Mouse (Mus musculus): Measurements from ENCODE around the gene Ltbp3. TPM values are rescaled to one million over a fixed set of nuclear protein-coding genes. Genes with fewer than 3 reads are reported as not detected.

The Ltbp3 gene
- total RNA-seq, 2 experiments from 2014 or later: 116 to 137 TPM

DNA sequence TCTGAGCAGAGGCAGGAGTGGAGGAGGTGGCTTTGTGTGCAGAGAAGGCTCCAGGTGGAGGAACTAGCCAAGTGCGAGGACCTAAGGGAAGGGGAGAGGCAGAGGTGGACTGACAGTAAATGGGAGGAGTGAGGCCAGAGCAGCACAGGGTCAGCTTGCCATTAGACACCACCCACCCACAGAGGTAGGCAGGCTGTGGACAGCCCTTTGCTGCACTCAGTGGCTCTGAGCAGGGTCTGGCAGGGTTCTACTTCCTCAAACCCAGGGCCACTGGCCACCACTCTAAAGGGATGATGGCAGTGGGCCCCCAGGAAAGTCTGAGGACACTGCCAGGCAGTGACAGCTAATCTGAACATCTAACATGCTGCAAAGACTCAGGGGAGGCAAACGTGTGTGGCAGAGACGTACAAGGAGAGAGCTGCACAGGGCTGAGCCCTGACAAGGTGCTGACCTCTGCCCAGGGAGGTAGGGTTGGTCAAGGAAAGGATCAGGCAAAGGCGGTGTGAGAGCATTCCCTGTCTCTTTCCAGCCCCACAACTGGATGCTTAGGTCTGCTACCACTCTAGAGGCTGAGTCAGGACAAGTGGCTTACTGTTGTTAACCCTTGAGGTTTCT is 16.7 kb upstream of the Ltbp3 start:
- DNase-seq (ENCODE audit: low spot score in 2 of 2): no peak

DNA sequence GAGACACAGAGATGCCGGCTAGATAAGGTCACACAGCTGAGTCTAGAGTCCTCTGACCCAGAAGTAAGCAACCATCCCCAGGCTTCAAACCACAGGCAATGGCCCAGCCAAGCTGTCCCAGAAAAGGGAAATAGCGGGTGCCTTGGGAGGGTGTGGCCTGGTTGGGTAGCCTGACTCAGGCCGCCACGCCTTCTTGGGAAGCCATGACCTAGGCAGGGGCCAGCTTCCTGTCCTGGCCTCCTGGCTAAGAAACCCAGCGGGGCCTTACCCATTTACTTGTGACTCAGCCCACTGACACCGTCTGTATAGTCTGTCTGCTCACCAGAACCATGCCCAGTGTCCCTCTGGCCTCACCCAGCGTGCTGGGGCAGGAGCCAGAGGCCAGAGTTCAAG is 16.2 kb upstream of the Ltbp3 start:
- DNase-seq (ENCODE audit: low spot score in 2 of 2): peak in 1 of 2 experiments; percentile 72

DNA sequence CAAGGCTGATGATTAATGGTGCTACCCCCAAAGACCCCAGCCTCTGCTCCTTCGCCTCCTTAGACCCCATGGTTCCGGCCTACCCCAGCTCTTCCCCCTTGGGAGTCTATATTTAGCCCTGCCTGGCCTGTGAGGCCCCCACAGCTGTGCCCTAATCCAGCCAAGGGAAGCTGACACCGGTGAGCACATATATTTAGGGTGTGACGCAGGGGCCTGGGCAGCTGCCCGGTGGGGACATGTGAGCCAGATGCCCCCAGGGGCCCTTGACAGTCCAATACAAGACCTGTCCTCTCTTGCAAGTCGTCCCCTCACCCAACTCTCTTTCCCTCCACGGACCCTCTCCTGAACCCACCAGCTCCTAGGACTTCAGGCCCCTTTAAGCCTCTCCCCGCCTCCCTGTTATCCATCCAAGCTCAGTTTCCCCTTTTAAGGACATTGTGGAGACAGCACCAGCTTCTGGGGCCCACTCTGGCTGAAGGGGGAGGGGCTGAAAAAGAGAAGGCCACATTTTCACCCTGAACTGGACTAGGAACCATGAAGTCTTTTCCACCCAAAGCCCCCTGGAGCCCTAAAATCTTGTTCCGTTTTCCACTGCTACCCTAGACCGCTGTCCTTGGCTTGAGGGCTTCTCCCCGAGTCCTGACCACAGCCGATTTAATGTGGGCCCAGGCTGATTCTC is 15.5 kb upstream of the Ltbp3 start:
- peak in 1 of 2 experiments; percentile 78 for DNase-seq (ENCODE audit: low spot score in 2 of 2)

DNA sequence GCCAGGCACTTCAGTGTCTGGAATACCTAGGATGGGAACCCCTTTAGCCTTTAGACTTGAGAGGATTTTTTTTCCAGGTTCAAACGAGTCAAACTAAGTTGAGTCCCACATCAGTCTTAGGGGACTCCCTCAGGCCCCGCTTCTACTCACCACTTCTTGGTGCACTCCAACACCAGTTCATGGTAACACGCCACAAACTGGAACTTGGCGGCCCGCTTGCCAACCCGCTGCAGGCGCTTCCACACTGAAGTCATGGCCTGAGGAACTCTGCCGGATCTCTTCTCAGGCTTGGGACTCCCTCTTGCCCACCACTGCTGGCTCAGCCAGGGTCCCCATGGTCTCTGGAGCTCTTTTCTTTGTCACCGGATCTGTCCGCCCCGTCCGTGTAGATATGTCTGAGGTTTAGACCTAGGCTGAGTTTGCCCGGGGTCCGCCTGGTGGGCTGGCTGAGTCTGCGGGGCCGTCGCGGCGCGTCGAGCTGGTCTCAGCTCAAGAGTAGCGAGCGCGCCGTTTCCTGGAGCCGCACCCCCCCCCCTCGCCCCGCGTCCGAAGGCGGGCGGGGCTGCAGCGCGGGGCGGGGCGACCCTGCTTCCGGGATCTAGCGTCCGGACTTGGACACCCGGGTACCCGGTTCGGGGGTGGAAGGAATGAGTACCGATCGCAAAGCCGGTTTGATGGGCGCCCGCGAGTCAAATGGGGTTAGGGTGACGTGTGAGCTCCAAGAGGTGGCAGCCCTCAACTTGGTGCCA is 14.8 kb upstream of the Ltbp3 start, which contains the start of gene Ehbp1l1:
Gene Ehbp1l1, minus strand, starts transcription at position 551 of the 749 bp plus-strand sequence.
- DNase-seq (ENCODE audit: low spot score in 2 of 2): peak; percentile 73 to 88

DNA sequence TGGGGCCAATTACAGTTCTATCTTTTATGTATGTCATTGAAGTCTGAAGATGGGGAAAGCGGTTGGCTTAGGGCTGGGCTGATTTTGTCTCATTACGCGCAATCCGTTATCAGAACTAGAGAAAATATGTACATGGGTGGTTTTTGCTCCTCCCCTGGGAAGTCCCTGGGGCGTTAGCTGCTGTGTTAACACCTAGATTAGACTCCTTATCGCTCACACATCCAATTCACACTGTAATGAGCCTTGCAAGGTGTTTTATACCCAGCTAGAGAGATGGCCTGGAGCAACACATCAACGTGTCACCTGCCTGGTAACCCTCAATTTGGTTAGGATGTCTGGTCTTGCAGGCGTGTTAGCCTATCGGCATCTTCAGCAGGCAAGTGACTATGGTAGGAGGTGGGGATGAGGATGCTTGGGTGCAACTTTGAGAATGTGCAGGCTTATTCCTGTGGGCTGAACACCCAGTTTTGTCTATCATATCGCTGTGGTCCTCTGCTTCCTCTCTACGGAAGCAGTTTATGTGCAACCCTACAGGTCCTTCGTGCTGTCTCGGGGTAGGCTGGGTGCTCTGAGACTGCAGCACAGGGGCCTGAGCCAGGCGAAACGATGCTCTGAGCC is 13.6 kb upstream of the Ltbp3 start:
- DNase-seq (ENCODE audit: low spot score in 2 of 2): no peak

DNA sequence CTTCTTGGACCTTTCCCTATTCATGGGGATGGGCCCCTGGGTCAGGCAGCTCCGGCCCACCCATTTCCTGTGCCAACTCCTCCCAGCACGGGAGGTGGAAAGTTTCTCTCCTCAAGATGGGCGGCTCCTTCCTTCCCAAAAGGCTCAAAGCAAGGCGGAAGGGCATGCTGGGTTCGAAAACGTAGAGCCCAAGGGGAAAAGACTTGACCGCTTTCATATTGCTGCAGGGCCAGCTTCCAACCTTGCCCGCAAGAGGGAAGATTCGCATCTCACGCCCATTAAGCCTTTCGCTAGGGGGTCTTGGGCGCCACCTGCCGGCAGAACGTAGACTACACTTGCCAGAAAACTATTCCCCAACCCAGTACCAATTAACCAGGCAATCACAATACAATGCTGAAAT is 13.0 kb upstream of the Ltbp3 start:
- peak; percentile 88 to 91 for DNase-seq (ENCODE audit: low spot score in 2 of 2)

DNA sequence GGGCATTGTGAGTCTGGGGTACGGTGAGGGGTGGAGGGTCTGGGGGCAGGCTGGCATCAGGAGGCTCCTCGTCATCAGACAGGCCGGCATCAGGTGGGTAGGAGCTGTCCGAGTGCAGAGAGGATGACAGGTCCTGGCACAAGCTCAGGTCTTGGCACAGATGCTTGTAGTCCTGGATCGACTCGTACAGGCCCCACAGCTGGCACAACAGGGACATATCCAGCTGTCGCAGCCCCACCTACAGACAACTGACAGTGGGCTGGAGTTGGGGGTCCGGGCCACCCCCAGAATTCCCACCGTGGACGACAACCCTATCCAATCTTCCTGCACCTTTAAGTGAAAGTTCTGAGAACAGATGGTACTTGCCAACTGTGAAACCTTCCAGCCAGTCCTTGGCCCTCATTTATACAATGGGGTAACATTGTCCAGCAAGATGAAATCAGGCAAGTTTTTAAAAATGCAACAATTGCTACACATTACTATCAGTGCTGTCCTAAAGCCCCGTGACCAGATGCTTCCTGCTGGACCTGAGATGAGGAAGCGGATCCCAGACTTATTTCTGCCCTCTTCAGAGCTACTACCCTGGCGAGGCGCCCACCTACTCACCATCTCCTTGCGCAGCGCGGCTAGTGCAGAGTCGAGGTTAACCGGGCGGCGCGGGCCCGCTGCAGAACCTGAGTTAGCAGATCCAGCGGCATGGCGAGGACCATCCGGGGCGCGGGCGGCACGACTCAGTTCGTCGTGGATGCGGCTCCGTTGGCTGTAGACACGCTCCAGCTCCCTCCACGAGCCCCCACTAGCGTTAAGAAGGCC is 11.9 kb upstream of the Ltbp3 start:
- DNase-seq (ENCODE audit: low spot score in 2 of 2): peak; percentile 69 to 85

DNA sequence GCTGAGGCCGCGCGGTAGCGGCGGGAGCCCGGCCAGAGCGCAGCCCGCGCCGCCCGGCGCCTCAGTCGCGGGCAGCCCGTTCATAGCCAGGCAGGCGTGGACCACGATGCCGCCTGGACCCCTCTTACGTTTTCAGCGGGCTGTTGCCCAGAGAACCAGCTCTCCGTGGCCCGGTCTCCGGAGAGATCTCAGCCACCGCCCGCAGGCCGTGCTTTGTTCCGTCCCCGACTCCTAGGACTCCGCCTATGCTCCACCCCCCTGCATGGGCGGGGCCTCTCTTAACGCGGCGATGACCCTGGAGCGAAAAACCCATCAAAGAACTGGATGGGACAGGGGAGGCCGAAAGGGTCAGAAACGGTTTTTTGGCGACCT is 11.3 kb upstream of the Ltbp3 start, which contains the start of gene Fam89b:
Gene Fam89b, minus strand, starts transcription at position 210 of the 372 bp plus-strand sequence.
- peak; percentile 89 to 93 for DNase-seq (ENCODE audit: low spot score in 2 of 2)

DNA sequence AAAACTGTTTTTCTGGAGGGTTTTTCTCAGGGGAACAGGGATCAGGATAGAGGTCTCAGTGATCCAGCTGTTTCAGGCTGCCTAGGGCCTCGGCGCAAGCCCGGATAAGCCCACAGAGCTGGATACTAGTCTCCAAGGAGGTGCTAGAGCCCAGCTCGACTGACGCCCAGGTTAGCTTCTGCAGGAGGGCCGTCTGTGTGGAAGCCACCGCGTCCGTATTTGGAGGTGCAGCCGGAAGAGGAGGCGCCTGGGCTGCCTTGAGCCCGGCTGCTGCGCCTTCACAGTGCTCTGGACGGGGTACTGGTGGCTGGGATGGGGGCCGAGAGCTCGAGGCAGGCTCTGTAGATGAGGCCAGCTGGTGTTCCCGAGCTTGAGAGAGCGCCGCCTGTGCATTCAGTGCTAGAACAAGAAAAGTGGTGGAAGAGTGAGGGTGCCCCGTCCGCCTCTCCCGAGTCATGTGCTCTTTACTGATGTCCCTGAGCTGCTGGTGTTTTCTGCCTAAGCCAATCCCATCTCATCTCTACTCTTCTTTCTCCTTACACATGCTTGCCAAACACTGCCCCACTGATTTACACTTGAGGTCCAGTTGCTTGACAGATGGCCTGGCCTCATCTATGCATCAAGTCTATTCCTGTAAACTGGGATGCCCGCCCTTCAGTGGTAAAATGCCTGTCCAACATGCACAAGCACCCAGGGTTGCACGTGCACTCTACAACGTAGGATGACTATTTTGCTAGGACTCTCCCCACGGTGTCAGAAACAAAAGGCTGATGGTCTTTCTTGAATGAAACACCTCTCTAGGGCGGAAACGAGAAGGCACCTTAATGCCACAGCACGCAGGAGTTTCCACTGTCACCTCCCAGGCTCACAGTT is 10.2 kb upstream of the Ltbp3 start:
- no peak for DNase-seq (ENCODE audit: low spot score in 2 of 2)

DNA sequence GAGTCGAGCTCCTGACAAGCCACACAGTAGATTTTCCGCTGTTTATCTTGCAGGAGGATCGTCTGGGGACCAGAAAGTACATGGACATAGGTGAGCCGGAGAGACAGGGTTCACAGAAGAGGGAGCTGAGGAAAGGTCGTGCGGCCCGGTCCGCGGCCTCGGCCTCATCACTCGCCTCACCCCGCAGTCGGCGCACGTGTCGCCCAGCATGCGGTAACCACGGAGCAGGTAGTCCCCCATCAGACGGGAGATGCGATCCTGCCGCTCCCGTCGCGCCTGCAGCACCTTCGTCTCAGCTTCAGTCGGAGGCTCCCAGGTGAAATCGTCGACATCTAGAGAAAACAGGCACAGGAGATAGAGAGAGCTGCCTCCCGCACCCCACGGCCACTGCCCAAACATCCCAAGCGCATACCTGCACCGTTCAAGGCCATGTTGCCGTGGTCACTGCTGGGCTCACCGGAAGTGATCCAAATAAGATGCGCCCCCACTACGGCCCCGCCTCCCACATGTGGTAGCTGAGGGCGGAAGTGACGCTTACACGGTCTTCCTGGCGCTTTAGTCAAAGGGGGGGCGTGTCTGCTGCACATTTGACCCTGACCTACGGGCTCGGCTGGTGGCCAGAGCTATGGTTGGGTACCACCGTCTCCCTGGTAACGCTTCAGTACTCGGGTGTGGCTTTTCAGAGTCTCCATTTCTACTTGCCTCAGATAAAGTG is 9.3 kb upstream of the Ltbp3 start:
- DNase-seq (ENCODE audit: low spot score in 2 of 2): peak; percentile 78 to 92

DNA sequence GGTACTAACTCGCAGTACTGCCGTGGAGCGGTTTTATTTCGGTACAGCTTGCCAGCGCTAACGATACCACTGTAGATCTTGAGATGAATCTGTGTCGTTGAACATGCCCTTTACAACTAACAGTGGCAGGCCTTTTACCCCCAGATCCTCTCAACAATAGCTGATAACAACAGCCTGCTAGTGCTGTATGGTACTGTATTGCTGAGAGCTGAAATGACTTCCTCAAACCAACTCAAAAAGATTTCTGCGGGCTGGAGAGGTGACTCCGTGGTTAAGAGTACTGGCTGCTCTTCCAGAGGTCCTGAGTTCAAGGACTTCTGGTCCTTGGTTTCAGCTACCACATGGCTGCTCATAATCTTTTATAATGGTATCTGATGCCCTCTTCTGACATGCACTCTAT is 6.4 kb upstream of the Ltbp3 start:
- no peak for DNase-seq (ENCODE audit: low spot score in 2 of 2)

DNA sequence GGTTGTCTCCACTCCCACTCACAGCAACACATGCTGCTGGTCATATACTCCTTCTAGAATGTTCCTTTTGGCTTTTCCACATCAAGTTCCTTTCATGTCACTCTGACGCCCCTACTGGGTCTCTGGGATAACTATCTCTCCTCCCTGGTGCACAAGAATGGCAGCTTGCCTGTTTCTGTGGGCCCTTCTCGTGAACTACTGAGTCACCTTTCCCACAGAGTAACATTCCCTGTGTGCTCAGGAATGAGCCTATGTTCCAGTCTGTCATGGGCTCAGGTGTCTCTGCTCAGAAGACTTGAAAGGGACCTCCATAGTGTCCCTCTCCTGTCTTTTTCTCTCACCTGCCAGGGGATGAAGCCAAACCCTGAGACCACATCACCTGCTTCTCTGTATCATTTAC is 1.3 kb upstream of the Ltbp3 start:
- no peak for DNase-seq (ENCODE audit: low spot score in 2 of 2)

DNA sequence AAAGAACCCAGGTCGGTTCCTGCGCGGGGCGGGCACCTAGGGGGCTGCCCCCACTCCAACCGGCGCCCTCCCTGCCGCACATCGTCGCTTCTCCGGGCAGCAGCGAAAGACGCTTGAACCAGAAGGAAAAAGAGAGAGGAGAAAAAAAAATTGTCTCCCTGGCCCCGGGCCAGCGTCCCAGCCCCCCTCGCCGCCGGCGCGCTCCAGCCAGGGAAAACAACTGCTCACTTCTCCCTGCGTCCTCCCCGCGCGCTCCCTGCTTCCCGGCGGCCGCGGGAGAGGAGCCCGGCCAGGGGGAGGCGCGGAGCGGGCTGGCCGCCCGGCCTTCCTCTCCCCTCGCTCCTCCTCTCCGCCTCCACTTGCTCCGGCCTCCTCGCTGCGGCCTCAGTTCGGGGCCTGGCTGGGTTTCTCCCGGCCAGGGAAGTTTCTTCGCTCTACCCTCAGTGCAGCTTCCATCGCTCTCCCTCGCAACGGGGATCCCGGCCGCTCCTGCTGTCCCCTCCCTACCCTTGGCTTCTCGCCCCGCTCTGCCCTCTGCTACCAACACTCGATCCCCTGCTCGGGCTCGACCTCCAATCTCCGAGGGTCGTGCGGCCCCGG is 1.0 kb downstream of the Ltbp3 start:
- peak; percentile 88 to 89 for DNase-seq (ENCODE audit: low spot score in 2 of 2)

DNA sequence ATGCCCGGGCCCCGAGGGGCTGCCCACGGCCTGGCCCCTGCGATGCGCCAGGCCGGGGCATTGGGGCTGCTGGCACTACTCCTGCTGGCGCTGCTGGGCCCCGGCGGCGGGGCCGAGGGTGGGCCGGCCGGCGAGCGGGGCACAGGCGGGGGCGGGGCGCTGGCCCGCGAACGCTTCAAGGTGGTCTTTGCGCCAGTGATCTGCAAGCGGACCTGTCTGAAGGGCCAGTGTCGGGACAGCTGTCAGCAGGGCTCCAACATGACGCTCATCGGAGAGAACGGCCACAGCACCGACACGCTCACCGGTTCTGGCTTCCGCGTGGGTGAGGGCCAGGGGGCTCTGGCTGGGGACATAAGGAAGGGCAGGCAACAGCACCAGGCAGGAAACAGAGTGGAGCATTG is 1.5 kb downstream of the Ltbp3 start:
- no peak for DNase-seq (ENCODE audit: low spot score in 2 of 2)

DNA sequence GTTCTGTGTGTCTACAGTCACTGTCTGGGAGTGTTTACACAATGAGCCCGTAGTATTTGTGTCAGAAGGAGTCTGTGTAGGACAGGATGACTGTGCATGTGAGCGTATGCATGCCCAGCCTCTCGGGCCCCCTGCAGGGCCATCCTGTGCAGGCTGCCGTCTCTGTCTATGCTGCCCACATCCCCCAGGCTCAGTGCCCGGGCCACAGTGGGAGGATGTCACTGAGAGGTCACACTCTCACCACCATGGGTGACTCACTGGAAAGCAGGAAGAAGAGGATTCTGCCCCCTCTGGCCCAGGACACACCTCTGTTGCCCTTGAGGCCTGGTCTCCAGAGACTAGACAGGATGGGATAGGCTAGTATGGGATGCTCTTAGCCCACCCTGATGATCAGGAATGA is 2.9 kb downstream of the Ltbp3 start:
- DNase-seq (ENCODE audit: low spot score in 2 of 2): no peak

DNA sequence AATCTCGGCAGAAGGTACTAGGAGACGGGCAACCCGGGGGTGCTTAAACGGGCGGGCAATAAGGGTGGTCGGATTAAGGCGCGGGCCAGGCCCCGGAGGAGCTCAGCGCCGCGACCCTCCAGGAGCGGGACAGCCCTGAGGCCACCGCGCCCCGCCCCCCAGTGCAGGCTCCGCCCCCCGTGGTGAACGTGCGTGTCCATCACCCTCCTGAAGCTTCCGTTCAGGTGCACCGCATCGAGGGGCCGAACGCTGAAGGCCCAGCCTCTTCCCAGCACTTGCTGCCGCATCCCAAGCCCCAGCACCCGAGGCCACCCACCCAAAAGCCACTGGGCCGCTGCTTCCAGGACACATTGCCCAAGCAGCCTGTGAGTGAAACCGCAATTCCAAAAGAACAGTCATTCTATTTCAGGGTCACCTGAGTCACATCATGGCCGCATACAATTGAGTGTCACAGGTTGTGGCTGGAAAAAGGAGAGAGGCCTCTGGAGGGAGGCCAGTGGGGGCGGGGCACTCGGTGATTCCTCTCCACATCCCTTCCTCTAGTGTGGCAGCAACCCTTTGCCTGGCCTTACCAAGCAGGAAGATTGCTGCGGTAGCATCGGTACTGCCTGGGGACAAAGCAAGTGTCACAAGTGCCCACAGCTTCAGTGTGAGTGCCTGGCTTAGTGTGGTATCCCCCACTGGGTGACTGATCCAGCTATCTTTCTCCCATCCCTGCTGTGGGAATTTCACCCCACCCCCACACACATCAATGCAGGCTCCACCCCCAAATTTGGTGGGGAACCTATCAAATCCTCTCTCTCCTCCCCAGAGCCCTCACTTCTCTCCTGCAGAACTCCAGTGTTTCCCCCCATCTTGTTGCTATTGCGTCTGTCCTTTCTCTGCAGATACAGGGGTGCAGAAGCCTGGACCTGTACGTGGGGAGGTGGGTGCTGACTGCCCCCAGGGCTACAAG is 5.3 kb downstream of the Ltbp3 start:
- no peak for DNase-seq (ENCODE audit: low spot score in 2 of 2)

DNA sequence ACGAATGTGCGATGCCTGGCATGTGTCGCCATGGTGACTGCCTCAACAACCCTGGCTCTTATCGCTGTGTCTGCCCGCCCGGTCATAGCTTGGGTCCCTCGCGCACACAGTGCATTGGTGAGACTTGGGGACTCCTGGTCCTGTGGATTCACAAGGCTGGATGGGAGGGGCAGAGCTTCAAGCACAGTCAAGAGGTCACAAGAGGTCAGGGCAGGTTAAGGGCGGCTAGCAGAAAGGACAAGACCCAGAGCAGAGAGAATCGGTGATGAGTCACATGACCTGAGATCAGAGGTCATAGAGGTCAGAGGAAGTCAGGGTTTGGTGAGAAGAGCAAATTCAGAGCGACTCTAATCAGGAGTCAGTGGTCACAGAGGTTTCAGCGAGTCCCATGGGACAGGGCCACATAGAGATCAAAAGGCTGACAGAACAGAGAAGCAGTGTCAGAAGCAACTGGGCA is 6.2 kb downstream of the Ltbp3 start:
- no peak for DNase-seq (ENCODE audit: low spot score in 2 of 2)

DNA sequence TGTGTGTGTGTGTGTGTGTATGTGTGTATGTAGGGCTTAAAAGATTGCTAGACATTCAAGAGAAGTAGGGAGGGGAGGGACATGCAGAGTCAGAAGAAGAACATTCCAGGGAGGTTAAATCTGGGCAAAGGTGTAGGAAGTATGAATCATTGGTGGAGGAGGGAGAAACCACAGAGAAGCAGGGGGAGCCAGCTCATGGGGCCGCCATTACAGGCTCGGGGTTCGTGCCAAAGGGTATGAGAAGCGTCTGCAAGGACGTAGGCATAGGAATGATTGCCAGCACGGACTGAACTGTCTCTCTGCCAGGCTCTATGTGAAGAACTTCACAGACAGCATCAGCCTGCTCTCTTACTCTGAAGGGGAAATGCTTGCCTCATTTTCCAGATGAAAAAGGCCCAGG is 8.8 kb downstream of the Ltbp3 start:
- DNase-seq (ENCODE audit: low spot score in 2 of 2): no peak

All from gastrocnemius, postnatal 4 days (tissue).